Mouse (Mus musculus) gastrocnemius, postnatal 10 days (tissue): Measurements from ENCODE around the gene Sostdc1. TPM values are rescaled to one million over a fixed set of nuclear protein-coding genes. Genes with fewer than 3 reads are reported as not detected.

ENCODE experiments used
- DNase-seq: peaks from one replicate; pipeline ENCODE4 v3.0.0; 2021; ENCODE audit warnings: mixed read lengths
- long read RNA-seq, 2 experiments: library from polyadenylated mRNA; stranded (forward); transcript quantifications; one replicate each; pipeline ENCODE4 v2.0.0; 2021
- total RNA-seq, 2 experiments: library from RNA; stranded (reverse); gene quantifications; 2 replicates each; pipeline ENCODE4 v1.2.3; 2021

Sostdc1 gene
- total RNA-seq = 1 to 10 TPM; 2.5 to 3.6 TPM
- long read RNA-seq, experiment 1, transcript Sostdc1-201 (2 exons, 1,781 nt) = major isoform, 6 of 6 reads
- long read RNA-seq, experiment 1, partial matches to known transcripts = 0 of 6 reads
- long read RNA-seq, experiment 1, other reads (novel, unspliced or antisense) = 0 of 6 reads
- long read RNA-seq, experiment 2, partial matches to known transcripts = 0 of 2 reads
- long read RNA-seq, experiment 2, other reads (novel, unspliced or antisense) = 0 of 2 reads

GRCm38 (mm10) chr12:36313916-36314315, at the start of gene Sostdc1:
Gene Sostdc1 (plus strand): TSS chr12:36314139.
- DNase-seq = no peak

DNA sequence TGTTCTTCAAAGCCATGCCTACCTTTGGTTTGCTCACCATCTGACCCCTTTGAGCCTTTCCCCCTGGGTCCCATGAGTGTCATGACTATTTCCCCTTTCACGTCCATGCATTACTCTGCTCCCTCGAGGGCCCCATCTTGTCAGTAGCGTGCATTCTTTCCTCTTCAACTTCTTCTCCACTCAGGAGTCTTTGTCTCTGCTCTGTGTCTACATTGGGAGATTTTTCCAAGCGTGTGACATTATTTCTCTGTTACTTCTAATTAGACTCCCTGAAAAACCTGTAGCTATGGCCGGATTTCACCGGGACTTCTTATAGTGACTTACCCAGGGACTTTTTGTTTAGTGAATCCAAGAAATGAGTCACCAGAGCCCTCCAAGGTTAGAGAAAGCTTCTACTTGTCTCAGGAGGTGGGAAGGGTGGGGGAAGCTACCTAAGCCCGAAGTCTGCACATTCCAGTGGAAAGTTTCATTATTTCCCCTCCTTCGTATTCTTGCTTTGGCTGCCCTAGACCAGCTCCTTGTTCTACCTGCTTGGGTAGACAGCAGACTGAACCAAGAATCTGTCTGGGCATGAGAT, 46.2 kb upstream of the Sostdc1 start:
- no peak for DNase-seq

DNA sequence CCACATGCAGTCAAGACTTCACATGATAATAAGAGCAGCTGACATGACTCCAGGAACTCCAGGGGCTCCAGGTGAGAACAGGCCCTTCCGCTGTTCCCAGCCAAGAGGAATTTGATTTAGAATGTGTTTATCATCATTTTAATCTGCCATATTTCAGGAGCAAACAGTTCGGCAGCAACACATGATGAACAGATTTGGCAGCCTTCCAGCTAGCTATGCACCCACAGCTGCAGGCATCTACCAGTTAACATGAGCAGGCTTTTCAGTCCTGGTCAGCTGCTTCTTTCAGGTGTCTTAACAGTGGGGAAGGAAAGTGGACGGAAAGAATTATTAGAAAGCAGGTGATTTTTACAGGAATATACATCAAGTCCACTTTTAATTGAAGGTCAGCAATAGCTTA, 39.1 kb upstream of the Sostdc1 start:
- DNase-seq = no peak

- peak; percentile 54 for DNase-seq
Observed at GRCm38 (mm10) chr12:36289634-36290033, 24.3 kb upstream of the Sostdc1 start.

DNA sequence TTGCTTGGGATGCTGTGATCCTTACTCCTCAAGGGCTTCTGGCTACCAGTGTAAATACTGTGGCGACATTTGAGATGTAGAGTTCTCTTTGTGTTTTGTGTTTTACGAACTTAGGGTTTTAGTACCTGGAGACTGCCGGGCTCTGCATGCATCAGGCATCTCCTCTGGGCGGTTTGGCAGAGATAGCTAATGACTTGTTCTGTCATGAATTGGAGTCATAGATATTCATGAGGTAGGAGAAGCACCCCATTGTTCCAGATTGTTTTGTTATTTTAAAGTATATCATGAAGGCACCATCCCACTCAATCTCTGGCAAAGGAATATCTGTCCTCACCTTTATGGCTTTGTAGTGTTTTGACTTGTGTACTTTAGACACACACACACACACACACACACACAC, 23.5 kb upstream of the Sostdc1 start:
- DNase-seq = no peak

DNA sequence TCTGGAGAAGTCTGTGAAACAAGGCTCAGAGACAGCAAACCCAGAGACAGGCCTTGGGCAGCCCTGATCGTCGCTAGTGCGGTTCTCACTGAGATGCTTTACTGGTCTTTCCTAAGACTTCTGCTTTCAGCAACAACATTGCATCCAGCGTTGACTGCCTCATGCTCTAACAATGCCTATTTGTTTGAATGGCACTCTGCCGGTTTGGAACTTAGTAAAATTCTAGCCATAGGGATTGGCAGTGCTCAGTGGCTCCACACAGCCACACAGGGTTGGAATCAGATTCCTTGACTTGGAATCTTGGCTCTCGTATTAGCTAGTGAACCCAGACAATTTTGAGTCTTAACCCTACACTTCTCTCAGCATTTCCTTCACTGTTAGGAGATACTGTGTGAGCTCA, 22.6 kb upstream of the Sostdc1 start:
- DNase-seq = no peak

- DNase-seq = no peak
Observed at GRCm38 (mm10) chr12:36302326-36302725, 11.6 kb upstream of the Sostdc1 start.

- DNase-seq = no peak
Observed at GRCm38 (mm10) chr12:36302905-36303642, 10.9 kb upstream of the Sostdc1 start.

- no peak for DNase-seq
Observed at GRCm38 (mm10) chr12:36308737-36309420, 5.1 kb upstream of the Sostdc1 start.

- no peak for DNase-seq
Observed at GRCm38 (mm10) chr12:36313015-36313414, 924 bp upstream of the Sostdc1 start.

DNA sequence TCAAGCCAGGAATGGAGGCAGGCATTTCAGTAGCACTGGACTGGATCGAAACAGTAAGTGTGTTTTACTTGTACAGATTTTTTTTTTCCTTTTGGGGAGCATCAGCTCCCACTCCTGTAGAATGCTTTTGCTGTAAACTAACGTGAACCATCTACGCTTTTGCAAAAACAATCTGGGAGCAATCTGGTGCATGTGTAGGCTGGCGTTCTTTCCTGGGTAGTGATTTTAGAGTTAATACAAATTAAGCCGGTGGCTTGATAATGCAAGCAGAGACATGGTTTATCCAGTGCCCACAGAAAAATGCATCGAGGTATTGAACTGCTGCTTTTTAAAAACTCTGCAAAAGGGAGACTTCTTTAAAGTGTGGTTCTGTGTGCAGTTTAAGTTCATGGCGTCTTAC, 507 bp downstream of the Sostdc1 start:
- no peak for DNase-seq

DNA sequence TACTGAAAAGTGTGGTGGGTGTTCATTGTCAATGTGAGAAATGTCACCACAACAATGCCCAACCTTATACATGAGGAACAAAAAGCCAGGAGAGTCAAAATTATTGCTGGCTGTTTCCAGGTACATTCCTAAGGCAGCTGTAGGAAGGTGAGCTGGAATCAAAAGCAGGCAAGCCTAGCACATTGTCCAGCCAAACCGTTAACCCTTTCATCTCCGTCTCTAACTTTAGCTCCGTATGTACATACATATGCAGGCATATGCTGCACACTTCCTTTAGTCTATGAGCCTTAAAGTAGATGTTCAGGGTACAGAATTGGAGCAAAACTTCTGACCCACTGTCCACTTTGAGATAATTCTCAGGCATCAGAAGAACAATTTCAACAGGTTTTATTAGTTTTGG, 1.6 kb downstream of the Sostdc1 start:
- DNase-seq = no peak

DNA sequence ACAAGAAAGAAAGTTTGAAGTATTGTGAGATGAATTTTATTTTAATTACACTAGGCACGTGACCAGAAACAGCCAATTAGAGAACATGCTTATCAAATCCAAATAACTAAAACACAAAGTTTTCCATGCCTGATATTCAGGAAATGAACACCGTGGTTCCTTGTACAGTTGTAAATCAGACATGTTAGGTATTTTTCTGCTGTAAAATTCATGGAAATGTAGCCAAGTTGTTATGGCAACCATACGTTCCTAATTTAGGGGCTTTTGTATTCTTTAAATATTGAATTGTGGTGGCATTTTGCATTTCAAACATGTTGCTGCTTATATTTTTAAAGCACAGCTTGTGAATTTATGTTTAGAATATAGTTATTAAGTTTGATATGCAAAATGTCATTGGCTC, 2.1 kb downstream of the Sostdc1 start:
- DNase-seq = no peak

DNA sequence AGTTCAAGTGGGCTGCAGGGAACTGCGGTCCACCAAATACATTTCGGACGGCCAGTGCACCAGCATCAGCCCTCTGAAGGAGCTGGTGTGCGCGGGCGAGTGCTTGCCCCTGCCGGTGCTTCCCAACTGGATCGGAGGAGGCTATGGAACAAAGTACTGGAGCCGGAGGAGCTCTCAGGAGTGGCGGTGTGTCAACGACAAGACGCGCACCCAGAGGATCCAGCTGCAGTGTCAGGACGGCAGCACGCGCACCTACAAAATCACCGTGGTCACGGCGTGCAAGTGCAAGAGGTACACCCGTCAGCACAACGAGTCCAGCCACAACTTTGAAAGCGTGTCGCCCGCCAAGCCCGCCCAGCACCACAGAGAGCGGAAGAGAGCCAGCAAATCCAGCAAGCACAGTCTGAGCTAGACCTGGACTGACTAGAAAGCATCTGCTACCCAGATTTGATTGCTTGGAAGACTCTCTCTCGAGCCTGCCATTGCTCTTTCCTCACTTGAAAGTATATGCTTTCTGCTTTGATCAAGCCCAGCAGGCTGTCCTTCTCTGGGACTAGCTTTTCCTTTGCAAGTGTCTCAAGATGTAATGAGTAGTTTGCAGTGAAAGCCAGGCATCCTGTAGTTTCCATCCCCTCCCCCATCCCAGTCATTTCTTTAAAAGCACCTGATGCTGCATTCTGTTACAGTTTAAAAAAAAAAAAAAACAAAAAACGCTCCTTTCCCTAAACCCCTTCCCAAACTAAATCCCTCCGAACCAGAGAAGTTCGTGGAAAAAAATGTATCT, 3.3 kb downstream of the Sostdc1 start:
- peak; percentile 29 for DNase-seq

- DNase-seq = no peak
Observed at GRCm38 (mm10) chr12:36317820-36318135, 3.8 kb downstream of the Sostdc1 start.

- no peak for DNase-seq
Observed at GRCm38 (mm10) chr12:36326101-36326521, 12.2 kb downstream of the Sostdc1 start.

DNA sequence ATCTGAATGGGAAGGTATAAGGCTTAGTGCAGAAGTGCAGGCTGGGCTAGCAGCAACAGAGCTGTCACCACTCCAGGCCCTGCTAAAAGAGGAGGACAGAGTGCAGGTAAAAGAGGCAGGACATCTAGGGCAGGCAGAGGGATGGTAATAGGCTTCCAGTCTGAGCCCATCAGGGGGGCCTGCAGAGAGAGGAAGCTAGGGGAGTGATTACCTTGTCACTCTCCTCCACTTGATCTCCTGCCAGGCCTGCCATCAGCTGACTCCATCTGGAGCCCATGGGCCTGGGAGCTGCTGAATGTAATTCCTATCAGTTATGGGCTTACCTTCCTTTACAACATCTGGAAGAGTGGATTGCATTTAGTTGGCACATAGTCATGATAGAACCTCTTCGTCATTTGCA, 18.7 kb downstream of the Sostdc1 start:
- DNase-seq = no peak

DNA sequence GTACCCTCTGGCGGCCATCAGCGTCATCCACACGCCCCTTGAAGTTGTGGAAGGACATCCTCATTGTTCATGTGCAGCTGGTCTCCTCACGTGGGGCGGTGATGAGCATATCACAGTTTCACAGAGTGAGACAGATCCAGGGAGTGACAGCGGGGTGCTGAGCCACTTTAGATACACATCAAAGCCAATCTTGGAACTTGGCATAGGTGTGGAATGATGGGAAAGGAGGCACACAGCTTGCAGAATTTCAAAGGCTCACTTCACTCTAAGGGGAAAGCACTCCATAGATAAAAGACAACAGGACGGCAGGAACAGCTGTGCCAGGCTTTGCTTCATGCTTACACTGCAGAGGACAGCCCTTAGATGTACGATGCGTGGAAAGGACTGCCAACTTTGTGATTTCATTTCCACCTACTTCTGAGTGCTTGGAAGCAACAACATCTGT, 19.9 kb downstream of the Sostdc1 start:
- no peak for DNase-seq

- DNase-seq = no peak
Observed at GRCm38 (mm10) chr12:36344131-36344530, 30.2 kb downstream of the Sostdc1 start.

DNA sequence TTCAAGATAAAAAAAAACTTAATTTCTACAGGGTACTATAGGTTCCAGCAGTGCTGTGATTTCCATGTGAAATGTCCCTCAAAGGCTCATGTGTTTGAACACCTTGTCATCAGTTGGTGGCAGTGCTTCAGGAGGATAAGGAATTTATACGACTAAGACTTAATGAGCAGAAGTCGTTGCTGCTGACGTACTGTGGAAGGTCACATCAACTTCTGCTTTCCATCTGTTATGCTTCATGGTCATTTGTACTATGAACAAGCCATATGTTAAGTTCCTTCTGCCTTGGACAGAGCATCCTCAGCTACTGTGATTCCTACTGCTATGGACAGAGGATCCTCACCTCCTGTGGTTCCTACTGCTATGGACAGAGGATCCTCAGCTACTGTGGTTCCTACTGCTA, 46.1 kb downstream of the Sostdc1 start:
- DNase-seq = no peak

DNA sequence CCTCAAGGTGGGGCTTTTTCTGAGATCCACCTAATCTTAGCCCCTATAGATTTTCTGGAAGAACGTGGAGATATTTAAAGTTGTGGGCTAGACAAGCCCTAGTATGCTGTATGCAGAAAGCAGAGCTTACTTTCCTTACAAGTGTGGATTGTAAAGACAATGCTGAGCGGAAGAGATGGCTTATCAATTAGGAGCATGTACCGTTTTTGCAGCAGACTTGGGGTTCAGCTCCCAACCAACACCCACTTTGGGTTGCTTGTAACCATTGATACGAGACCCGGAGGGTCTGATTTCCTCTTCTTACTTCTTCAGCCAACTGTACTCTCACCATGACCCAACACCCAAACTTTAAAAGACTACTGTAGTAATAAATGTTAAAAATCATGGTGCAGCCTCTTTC, 46.8 kb downstream of the Sostdc1 start:
- no peak for DNase-seq

GRCm38 (mm10) chr12:36364013-36364412, 50.1 kb downstream of the Sostdc1 start:
- no peak for DNase-seq
